Mouse (Mus musculus): ENCODE data around the gene Mogs. TPM values are rescaled to one million over a fixed set of nuclear protein-coding genes. Genes with fewer than 3 reads are reported as not detected.

Gene Mogs
- total and polyA plus RNA-seq, 3 experiments: 150 to 209 TPM; not detected in 1

- Histone ChIP-seq H3K4me1 (ENCODE audit: control insufficient read depth in 1 of 2, insufficient read depth in 2 of 2, low read length in 2 of 2) (peaks cover 0 to 15% of the 10 kb centered on the region in 2 experiments; a peak in 3 of 4 replicates), H3K9ac (ENCODE audit: control insufficient read depth, low read depth, low read length, poor library complexity, severe bottlenecking) (peak overlapping the region; percentile 89), H3K4me3 (ENCODE audit: control insufficient read depth in 1 of 2, insufficient read depth in 1 of 2, low read depth in 2 of 2, low read length in 2 of 2) (peak overlapping the region; percentile 72 to 91), H3K36me3 (ENCODE audit: control insufficient read depth in 1 of 2, insufficient read depth in 2 of 2, low read length in 2 of 2) (no peaks in the 10 kb centered on the region), H3K9me3 (replicated peaks; ENCODE audit: insufficient read depth, low read length) (no peaks in the 10 kb centered on the region), H3K79me2 (ENCODE audit: control insufficient read depth, insufficient read depth, low read length, poor library complexity) (peaks cover 6% of the 10 kb centered on the region; the same call in 1 of the 2 replicates), H3K27me3 (ENCODE audit: control insufficient read depth in 1 of 2, insufficient read depth in 2 of 2, low read length in 2 of 2) (no peaks in the 10 kb centered on the region), H3K27ac (ENCODE audit: control insufficient read depth, low read depth, low read length) (no peak overlapping the region)
- no peak for TF ChIP-seq MYB (IDR thresholded peaks at IDR 0.05; ENCODE audit: low read depth, low read length)
- TF ChIP-seq ZNF384 (IDR thresholded peaks at IDR 0.05; ENCODE audit: low read depth, low read length): no peak
- 0 out of 4 replicates have a peak, but pooled peaks of 1 of the 2 experiments have one; percentile 26 for TF ChIP-seq POLR2A (IDR thresholded peaks at IDR 0.05; ENCODE audit: control insufficient read depth in 1 of 2, insufficient read depth in 1 of 2, low read depth in 1 of 2, low read length in 2 of 2, poor library complexity in 1 of 2)
- no peak for TF ChIP-seq CTCF (IDR thresholded peaks at IDR 0.05 in 2 of 3, conservative IDR thresholded peaks at IDR 0.05 in 1 of 3; ENCODE audit: control insufficient read depth in 1 of 3, insufficient read depth in 1 of 3, low read depth in 2 of 3, low read length in 3 of 3, poor library complexity in 1 of 3, severe bottlenecking in 1 of 3)
- peak; percentile 38 for DNase-seq (ENCODE audit: low read depth, low spot score)
These were observed 21.1 kb downstream of the Mogs start for GRCm38 (mm10) chr6:83136291-83136880.

GRCm38 (mm10) chr6:83136881-83137575, 21.7 kb downstream of the Mogs start:
- Histone ChIP-seq H3K9ac (ENCODE audit: control insufficient read depth, low read depth, low read length, poor library complexity, severe bottlenecking) (peak overlapping the region; percentile 89), H3K9me3 (replicated peaks; ENCODE audit: insufficient read depth, low read length) (no peaks in the 10 kb centered on the region), H3K4me3 (ENCODE audit: control insufficient read depth in 1 of 2, insufficient read depth in 1 of 2, low read depth in 2 of 2, low read length in 2 of 2) (peak overlapping the region; percentile 72 to 91), H3K27ac (ENCODE audit: control insufficient read depth, low read depth, low read length) (peak overlapping the region; percentile 55), H3K36me3 (ENCODE audit: control insufficient read depth in 1 of 2, insufficient read depth in 2 of 2, low read length in 2 of 2) (no peaks in the 10 kb centered on the region), H3K79me2 (ENCODE audit: control insufficient read depth, insufficient read depth, low read length, poor library complexity) (peaks cover 6% of the 10 kb centered on the region; the same call in 1 of the 2 replicates), H3K27me3 (ENCODE audit: control insufficient read depth in 1 of 2, insufficient read depth in 2 of 2, low read length in 2 of 2) (no peaks in the 10 kb centered on the region), H3K4me1 (ENCODE audit: control insufficient read depth in 1 of 2, insufficient read depth in 2 of 2, low read length in 2 of 2) (peaks cover 0 to 10% of the 10 kb centered on the region in 2 experiments; a peak in 3 of 4 replicates)
- TF ChIP-seq BHLHE40 (IDR thresholded peaks at IDR 0.05; ENCODE audit: borderline replicate concordance, low read depth, low read length): no peak
- TF ChIP-seq ZMIZ1 (IDR thresholded peaks at IDR 0.05; ENCODE audit: low read depth, low read length): no peak
- no peak for TF ChIP-seq ZC3H11A (IDR thresholded peaks at IDR 0.05; ENCODE audit: low read depth, low read length)
- no peak for TF ChIP-seq NRF1 (IDR thresholded peaks at IDR 0.05; ENCODE audit: insufficient read depth, low read depth, low read length, poor library complexity, severe bottlenecking)
- TF ChIP-seq POLR2AphosphoS2 (IDR thresholded peaks at IDR 0.05; ENCODE audit: low read length): no peak
- TF ChIP-seq TCF12 (IDR thresholded peaks at IDR 0.05; ENCODE audit: low read depth, low read length): peak; percentile 20; the same call in 1 of the 2 replicates
- no peak for TF ChIP-seq MYC (IDR thresholded peaks at IDR 0.05; ENCODE audit: low read depth, low read length)
- TF ChIP-seq E2F4 (IDR thresholded peaks at IDR 0.05; ENCODE audit: borderline replicate concordance, low read depth, low read length): no peak
- TF ChIP-seq EP300 (IDR thresholded peaks at IDR 0.05; ENCODE audit: low read depth in 1 of 2, low read length in 2 of 2): no peak
- 0 out of 2 replicates have a peak, but pooled peaks have one; percentile 42 for TF ChIP-seq MAZ (IDR thresholded peaks at IDR 0.05; ENCODE audit: low read depth, low read length)
- TF ChIP-seq HCFC1 (IDR thresholded peaks at IDR 0.05; ENCODE audit: low read depth, low read length): peak; percentile 50; the same call in 1 of the 2 replicates
- no peak for TF ChIP-seq RCOR1 (IDR thresholded peaks at IDR 0.05; ENCODE audit: low read depth, low read length)
- TF ChIP-seq POLR2A (IDR thresholded peaks at IDR 0.05; ENCODE audit: control insufficient read depth in 1 of 2, insufficient read depth in 1 of 2, low read depth in 1 of 2, low read length in 2 of 2, poor library complexity in 1 of 2): 0 out of 4 replicates have a peak, but pooled peaks of 1 of the 2 experiments have one; percentile 15
- no peak for TF ChIP-seq ZKSCAN1 (IDR thresholded peaks at IDR 0.05; ENCODE audit: low read depth, low read length)
- TF ChIP-seq CHD1 (IDR thresholded peaks at IDR 0.05; ENCODE audit: low read depth, low read length): 0 out of 2 replicates have a peak, but pooled peaks have one; percentile 68
- TF ChIP-seq TAL1 (IDR thresholded peaks at IDR 0.05; ENCODE audit: low read length): no peak
- no peak for TF ChIP-seq TBP (IDR thresholded peaks at IDR 0.05; ENCODE audit: low read depth, low read length)
- no peak for TF ChIP-seq RAD21 (IDR thresholded peaks at IDR 0.05; ENCODE audit: low read depth, low read length)
- no peak for TF ChIP-seq MYB (IDR thresholded peaks at IDR 0.05; ENCODE audit: low read depth, low read length)
- TF ChIP-seq ZNF384 (IDR thresholded peaks at IDR 0.05; ENCODE audit: low read depth, low read length): no peak
- no peak for TF ChIP-seq CTCF (IDR thresholded peaks at IDR 0.05 in 2 of 3, conservative IDR thresholded peaks at IDR 0.05 in 1 of 3; ENCODE audit: control insufficient read depth in 1 of 3, insufficient read depth in 1 of 3, low read depth in 2 of 3, low read length in 3 of 3, poor library complexity in 1 of 3, severe bottlenecking in 1 of 3)
- TF ChIP-seq SIN3A (IDR thresholded peaks at IDR 0.05; ENCODE audit: low read length): no peak
- 0 out of 2 replicates have a peak, but pooled peaks have one; percentile 57 for TF ChIP-seq UBTF (IDR thresholded peaks at IDR 0.05; ENCODE audit: borderline replicate concordance, insufficient read depth, low read depth, low read length)
- no peak for TF ChIP-seq GABPA (IDR thresholded peaks at IDR 0.05; ENCODE audit: low read depth, low read length)
- TF ChIP-seq ETS1 (IDR thresholded peaks at IDR 0.05; ENCODE audit: low read depth, low read length): 0 out of 2 replicates have a peak, but pooled peaks have one; percentile 12
- 0 out of 2 replicates have a peak, but pooled peaks have one; percentile 9 for TF ChIP-seq MAX (IDR thresholded peaks at IDR 0.05; ENCODE audit: low read length)
- TF ChIP-seq USF1 (IDR thresholded peaks at IDR 0.05; ENCODE audit: low read depth, low read length): no peak
- peak; percentile 65 for DNase-seq (ENCODE audit: low read depth, low spot score)

All from MEL (cell line).